Mouse (Mus musculus) gastrocnemius, postnatal 36 days (tissue): ENCODE data around the gene Stk39. TPM values are rescaled to one million over a fixed set of nuclear protein-coding genes. Genes with fewer than 3 reads are reported as not detected.

Source experiments
- DNase-seq, 2 experiments: peaks; one replicate each; pipeline ENCODE4 v3.0.0; 2022
- intact Hi-C: fragments of 180-260 bp; cut with DNase I; formaldehyde crosslinking; loops from one replicate; pipeline ENCODE4 v1.15.1; 2025
- total RNA-seq, 2 experiments: library from RNA; stranded (reverse); gene quantifications; 2 replicates each; pipeline ENCODE4 v1.2.3; 2021

Gene Stk39
- total RNA-seq, 2 experiments from 2014 or later, result 2.5 to 3.8 TPM

- DNase-seq, result no peak
- intact Hi-C loops, result loop anchor here (10.0 kb wide), 1 partner anchor 1756 kb away; no protein-coding TSS in a partner anchor
Measured at GRCm38 (mm10) chr2:68430493-68430892, 41.6 kb downstream of the Stk39 start.

- intact Hi-C loops, result no loop called here
- DNase-seq, result no peak
Measured at GRCm38 (mm10) chr2:68429436-68429835, 42.6 kb downstream of the Stk39 start.

- intact Hi-C loops, result no loop called here
- DNase-seq, result no peak
Measured at GRCm38 (mm10) chr2:68426977-68427577, 45.0 kb downstream of the Stk39 start.

GRCm38 (mm10) chr2:68426074-68426473 lies 46.0 kb downstream of the Stk39 start:
- no peak for DNase-seq
- intact Hi-C loops, result no loop called here

- DNase-seq, result no peak
- intact Hi-C loops, result no loop called here
Measured at GRCm38 (mm10) chr2:68421002-68421401, 51.1 kb downstream of the Stk39 start.

- intact Hi-C loops, result no loop called here
- no peak for DNase-seq
Measured at GRCm38 (mm10) chr2:68420223-68420622, 51.8 kb downstream of the Stk39 start.

GRCm38 (mm10) chr2:68419746-68420145 lies 52.3 kb downstream of the Stk39 start:
- DNase-seq, result no peak
- intact Hi-C loops, result no loop called here

GRCm38 (mm10) chr2:68419165-68419564 lies 52.9 kb downstream of the Stk39 start:
- intact Hi-C loops, result no loop called here
- DNase-seq, result no peak

GRCm38 (mm10) chr2:68417081-68417480 lies 55.0 kb downstream of the Stk39 start:
- DNase-seq, result no peak
- intact Hi-C loops, result no loop called here

GRCm38 (mm10) chr2:68415691-68416090 lies 56.4 kb downstream of the Stk39 start:
- intact Hi-C loops, result no loop called here
- DNase-seq, result no peak

GRCm38 (mm10) chr2:68412149-68412548 lies 59.9 kb downstream of the Stk39 start:
- DNase-seq, result no peak
- intact Hi-C loops, result no loop called here

GRCm38 (mm10) chr2:68411201-68411600 lies 60.9 kb downstream of the Stk39 start:
- intact Hi-C loops, result no loop called here
- DNase-seq, result no peak

- intact Hi-C loops, result no loop called here
- DNase-seq, result no peak
Measured at GRCm38 (mm10) chr2:68409640-68410215, 62.3 kb downstream of the Stk39 start.

GRCm38 (mm10) chr2:68408271-68408980 lies 63.6 kb downstream of the Stk39 start:
- intact Hi-C loops, result no loop called here
- DNase-seq, result no peak

GRCm38 (mm10) chr2:68407179-68407950 lies 64.7 kb downstream of the Stk39 start:
- intact Hi-C loops, result no loop called here

GRCm38 (mm10) chr2:68406571-68407074 lies 65.4 kb downstream of the Stk39 start:
- no peak for DNase-seq
- intact Hi-C loops, result no loop called here

More at GRCm38 (mm10) chr2:68407179-68407950, 64.7 kb downstream of the Stk39 start:
- no peak for DNase-seq

GRCm38 (mm10) chr2:68405163-68405715 lies 66.8 kb downstream of the Stk39 start:
- DNase-seq, result no peak
- intact Hi-C loops, result no loop called here

GRCm38 (mm10) chr2:68404274-68405162 lies 67.5 kb downstream of the Stk39 start:
- intact Hi-C loops, result no loop called here
- no peak for DNase-seq
